Mouse (Mus musculus): ENCODE measurements at regions not wholly inside any gene's neighbourhood (a gene's known extent, or its start where the extent isn't known, plus 50 kb on each side); places are given as distances from the start of the nearest gene placed in this dataset.

GRCm38 (mm10) chr7:67814861-67815260 lies 55.3 kb upstream of the Synm start:
- in situ Hi-C loops (cut with MboI, MseI): no loop called here
